Mouse (Mus musculus) skeletal muscle tissue, adult 2 months (tissue): ENCODE data around the gene Usp3.
A peak's percentile ranks its signal among the peaks of the same experiment; 100 is the strongest.

Experiments used
- DNase-seq: peaks from one replicate; pipeline ENCODE4 v3.0.0-alpha.2; 2012; ENCODE audit warnings: low read depth, low spot score

Usp3 gene

DNA sequence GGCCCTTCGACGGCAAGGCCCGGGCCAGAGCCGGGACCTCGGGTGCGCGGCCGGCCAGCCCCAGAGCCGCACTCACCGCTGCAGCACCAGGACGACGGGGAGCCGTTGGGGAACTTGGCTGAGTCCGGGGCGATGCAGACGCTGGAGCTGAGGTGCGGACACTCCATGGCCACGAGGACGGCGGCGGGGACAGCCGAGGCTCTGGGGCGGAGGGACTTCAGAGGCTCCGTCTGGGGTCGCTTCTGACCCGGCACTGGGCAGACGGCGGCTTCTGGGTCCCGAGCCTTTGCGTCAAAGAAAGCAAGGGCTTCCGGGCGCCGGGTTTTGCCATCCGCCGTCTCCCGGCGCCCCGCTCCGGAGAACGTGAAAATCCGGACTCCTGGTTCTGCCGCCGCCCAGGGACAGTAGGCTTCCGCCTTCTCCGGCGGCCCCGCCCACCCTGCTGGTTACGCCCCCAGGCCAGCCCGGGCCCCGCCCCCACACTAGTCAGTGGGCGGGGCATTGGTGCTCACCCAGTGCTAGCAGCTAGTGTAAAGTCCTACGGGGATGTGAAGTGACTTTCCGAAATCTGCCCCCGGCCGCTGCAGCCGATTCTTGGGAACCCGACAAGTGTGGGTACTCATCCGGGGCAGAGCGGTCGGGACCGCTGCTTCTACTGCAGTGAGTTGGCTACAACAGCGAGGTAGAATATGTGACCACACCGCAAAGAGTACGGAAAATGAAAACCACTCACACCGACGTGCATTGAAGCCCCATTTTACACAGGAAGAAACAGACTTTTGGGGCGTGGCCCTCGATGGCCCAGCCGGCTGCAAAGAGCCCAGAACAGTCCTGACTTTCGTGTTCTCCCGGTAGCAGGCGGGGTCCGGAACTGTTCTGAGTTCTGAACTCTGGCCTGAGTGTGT, at the start of gene Usp3:
Gene Usp3 (minus strand): TSS at position 435 of the 905 bp plus-strand sequence.
- DNase-seq, result peak; percentile 94

DNA sequence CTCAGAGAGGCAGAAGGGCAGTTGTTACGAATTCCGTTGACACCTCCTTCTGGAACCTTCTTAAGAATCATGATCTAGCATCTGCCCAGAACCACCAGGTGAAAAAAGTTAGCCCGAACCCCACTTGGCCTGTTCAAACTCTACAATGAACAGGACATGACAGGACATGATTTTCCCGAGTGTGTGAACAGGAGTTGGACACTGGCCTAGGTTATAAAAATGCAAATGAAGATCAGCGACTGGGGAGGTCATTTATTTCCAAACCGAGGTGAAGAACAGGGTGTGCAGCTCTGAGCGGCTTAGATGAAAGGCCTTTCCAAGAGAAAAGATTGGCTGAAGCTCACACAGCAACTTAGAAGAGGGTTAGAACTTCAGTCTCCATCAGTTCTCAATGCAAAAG, 47.5 kb upstream of the Usp3 start:
- DNase-seq, result no peak

DNA sequence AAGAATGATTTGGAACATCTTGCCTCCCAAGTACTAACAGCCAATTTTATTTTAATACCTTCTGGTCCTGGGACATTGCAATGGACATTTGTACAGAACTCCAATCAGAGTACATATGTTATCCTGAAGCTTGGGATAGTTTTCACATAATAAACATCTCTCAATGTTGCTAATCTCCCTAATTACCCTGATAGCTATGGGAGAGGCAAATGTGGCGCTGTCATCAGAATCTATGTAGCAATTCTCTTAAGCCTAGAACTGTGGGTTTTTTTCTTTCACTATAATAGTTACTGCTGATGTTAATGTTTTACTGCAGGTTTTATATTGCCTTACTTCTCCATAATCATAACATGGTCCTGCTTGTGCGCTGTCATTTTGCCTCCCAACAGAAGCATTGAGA, 46.7 kb upstream of the Usp3 start:
- no peak for DNase-seq

DNA sequence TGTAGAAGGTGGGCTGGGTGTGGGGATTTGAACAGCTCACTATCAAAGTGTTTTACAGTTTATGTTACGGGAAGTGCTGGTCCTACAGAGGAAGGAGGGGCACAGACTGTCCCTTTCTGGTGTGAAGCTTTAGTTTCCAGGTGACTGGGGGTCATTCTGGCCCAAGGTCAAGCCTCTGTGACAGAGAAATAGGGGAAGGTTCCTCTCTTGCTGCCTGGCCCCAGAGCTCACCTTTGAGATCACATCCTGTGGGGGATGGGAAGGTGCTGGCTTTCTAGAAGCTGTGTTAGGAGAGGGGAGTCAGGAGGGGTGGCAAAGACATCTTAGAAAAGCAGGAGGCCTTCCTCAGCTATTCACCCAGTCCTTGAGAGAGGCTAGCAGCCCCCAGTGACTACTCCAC, 39.5 kb upstream of the Usp3 start:
- DNase-seq, result no peak

DNA sequence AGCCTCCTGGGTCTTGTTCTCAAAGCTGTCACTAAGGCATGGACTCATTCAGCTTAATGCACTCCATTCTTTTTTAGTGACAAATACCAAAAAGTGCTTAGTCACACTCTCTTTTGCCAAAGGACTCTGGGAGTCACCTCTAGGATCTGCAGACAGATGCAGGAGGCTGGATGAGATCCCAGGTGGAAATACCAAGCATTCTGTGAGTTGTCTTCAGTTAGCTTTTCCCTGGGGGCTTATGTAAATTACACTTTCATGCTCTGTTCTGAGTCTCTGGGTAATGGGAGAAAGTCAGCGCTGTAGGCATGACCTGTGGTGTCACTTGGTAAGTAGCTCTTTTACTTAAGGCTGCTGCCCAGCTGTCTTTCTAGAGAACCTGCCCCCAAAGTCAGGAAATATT, 38.0 kb upstream of the Usp3 start:
- DNase-seq, result peak; percentile 34

DNA sequence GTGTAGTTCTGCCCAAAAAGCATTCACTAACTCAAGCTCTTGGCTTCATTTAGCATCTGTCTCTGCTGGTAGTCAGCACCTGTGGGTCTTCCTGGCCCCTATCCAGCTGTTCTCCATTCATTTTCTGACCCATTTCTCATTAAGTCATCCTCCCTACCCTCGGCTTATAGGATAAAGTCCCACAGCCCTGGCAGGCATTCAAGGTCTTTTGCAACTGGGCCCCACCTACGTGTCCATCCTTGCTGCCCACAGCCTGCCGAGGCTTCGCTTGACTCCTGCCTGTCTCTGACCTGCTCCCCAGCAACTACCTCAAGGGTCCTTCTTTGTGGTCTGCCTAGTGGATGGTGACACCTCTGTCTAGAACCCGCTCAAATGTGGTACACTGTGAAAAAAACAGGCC, 33.7 kb upstream of the Usp3 start:
- no peak for DNase-seq

DNA sequence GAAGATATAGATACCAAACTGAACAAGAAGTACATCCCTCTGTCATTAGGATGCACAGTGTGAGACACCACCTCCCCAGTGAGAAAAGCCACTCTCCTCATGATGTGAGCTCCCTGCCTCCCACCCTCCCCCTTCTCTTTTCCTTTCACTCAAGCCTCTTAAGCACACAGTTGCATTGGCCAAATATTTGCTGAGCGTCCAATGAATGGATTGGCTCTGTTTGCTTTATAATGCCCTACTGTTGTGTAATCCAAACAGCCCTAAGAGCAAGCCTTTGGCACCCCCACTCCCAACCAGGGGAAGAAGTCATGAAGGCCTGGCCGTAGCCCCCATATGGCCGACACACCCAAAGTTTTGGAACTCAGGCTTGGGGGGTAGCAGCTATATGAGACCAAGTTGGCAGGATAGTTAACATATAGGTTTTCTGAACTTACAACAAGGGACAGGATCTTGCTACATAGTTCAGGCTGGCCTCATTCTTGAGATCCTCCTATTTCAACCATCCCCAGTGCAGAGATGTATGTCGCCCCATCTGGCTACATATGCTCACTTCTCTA, 33.1 kb upstream of the Usp3 start:
- DNase-seq, result no peak

DNA sequence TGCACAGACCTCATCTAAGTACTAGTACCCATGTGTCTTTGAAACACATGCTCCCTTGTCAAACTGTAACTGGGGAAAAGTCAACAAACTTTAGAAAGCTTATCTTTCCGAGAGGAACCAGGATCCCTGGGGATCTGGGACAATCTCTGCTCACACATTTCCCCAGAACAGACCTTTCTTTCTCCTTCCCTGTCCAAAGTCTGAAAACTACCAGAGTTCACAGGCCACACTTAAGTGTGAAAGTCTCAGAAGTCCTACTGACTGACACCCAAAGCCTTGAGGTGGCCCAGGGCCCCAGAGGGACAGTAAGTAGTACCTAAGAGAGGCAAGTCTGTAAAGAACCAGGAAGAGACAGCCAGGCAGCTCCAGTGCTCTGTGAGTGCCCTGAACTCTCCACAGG, 31.9 kb upstream of the Usp3 start:
- no peak for DNase-seq

DNA sequence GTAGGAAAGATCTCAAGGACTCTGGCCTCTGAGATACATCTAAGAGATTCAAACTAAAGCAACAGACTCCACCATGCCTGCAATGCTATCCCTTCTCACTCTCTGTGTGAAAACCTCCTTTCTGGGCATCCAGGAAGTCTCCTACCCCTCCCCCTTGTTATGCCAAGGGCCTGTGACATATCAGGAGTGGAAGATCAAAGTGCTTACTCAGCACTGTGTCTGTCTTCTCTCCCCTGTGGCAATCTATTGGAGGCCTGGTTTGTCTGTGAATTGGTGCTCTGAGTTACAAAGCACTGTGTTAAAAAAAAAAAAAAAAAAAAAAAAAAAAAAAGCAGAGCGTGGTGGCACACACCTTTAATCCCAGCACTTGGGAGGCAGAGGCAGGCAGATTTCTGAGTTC, 30.7 kb upstream of the Usp3 start:
- no peak for DNase-seq

DNA sequence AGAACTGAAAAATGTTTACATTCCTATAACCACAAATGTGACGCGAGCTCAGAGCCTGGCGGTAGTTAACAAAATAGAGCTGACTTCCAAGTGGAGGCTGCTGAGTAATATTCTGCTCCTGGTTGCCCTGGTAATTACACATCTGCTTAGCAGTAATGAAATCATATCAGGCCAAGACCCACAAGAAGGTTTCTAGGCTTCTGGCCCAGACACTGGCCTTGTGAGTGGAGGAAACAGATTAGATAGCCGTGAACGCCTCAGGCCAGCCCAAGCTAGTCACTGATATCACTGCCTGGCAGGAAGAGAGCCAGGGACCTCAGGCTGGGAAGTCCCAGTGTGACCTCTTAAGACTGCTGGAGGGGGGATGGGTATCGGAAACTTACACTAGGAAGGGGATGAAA, 27.6 kb upstream of the Usp3 start:
- peak; percentile 91 for DNase-seq

DNA sequence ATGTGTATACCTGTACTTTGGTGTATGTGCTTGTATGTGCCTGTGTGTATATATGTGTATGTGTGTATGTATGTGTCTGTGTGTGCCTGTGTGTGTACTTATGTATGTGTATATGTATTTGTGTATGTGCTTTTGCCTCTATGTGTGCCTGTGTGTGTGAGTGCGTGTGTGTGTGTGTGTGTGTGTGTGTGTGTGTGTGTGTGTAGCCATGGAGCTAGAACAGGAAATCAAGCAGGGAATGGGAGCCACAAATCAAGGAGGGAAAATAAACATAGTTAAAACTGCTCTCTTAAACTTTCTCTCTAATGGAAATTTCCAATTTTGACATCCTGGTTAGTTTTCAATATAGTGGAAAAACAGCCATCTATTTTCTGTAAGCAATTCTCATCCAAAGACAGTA, 27.1 kb upstream of the Usp3 start:
- DNase-seq, result no peak

DNA sequence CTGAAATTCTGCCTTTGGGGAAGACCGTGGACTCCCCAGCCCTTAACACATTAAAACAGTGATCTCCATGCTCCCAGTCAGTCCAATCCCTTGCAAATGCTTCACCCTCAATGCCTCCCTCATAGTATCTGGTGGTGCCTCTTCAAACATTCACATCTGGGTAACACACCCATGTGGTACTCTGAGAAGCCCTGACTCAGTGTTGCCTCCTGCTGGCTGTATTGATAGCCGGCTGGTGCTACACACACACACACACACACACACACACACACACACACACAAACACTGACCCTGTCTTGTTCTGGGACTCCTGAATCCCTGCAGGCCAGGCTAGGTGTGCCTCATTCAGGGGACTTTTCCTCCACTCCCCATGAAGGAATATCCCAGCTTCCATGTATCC, 24.9 kb upstream of the Usp3 start:
- DNase-seq, result no peak

DNA sequence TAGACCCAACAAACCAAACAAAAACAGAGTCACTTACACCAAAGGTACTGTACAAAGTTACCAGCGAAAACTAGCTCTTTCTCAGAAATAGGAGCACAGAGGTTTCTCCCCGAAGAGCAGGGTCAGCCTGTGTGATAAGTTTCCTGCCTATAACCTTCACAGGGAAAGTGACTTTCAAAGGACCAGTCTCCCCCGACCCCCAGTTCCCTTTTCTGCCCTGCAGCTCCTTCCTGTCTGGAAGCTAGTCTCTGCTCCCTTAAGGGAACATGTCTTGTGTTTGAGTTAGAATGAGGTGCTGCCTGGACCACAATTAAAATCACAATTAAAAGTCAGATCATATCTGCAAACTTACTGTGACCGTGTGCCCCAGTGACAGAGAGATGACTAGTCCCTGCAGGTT, 23.9 kb upstream of the Usp3 start:
- DNase-seq, result no peak

DNA sequence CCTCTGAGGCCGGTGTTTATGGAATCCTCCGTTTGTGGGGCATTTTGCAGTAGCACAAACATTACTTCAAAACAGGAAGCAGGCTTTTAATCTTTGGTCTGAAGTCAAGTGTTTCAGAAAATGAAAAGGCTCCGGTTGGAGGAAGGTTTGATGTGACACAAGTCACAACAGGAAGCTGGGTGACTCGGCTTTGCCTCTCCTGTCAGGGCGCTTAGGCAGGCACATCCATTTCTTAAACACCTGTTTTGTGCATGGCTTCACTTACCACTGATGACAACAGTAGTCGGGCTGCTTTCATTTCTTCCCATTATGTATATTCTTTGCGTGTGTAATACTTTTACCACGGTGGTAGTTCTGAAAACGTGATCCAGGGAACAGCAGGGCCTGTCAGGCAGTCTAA, 22.2 kb upstream of the Usp3 start:
- no peak for DNase-seq

DNA sequence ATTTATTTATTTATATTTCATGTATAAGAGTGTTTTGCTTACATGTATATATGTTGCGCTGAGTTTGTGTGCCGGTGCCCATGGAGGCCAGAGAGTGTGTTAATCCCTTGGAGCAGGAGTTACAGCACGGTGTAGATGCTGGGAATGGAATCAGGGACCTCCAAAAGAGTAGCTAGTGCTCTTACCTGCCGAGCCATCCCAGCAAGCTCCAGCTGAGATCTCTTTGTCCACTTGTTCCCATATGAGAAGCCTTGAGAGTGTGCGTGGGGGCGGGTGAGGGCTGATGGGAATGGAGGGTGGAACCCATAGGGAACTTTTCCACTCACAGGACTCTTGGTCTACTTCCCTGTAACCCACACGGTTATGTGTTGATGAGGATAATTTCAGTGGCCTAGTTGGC, 21.6 kb upstream of the Usp3 start:
- DNase-seq, result no peak

DNA sequence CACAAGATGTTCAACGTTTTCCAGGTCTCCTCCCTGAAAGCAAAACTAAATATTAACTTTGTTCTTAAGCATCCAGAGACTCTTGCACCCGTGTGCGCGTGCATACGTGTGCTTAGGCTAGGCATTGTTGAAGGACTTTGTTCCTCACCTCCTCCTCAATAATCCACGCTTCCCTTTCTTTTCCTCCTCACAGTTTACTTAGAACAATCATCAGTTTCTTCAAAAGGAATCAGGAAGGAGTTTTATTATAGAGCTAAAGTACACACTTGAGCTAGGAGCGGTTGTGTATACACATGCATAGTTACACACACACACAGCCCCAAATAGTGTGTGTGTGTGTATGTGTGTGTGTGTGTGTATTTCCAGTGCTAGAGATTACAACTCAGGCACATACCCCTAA, 20.7 kb upstream of the Usp3 start:
- DNase-seq, result no peak

DNA sequence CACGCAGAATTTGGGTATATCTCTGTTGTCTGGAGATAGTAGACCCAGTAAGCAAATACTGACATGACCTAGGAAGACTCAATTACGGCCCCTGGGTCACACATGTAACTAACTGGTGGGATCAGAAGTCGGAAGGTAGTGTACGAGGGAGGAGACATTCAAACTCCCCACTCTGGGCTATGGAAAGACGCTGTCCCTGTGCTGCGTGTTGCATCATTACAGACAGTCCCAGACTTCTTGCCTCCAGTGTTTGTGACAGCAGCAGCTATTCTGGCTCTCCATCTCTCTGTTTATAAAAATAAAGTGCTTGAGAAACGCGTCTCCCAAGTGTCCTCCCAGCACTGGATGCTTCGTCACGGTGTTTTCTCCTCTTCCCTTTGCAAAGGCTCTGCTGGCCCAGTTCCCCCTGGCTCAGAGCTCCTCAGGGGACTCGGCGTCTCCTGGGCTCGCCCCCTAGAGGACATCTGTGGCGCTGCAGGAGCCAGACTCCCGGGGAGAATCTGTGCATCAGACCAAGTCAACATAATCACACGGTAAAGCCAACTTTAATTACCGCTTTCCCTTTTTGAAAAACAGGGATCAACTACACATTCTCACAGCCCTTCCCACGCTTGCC, 18.6 kb upstream of the Usp3 start:
- DNase-seq, result peak; percentile 91

DNA sequence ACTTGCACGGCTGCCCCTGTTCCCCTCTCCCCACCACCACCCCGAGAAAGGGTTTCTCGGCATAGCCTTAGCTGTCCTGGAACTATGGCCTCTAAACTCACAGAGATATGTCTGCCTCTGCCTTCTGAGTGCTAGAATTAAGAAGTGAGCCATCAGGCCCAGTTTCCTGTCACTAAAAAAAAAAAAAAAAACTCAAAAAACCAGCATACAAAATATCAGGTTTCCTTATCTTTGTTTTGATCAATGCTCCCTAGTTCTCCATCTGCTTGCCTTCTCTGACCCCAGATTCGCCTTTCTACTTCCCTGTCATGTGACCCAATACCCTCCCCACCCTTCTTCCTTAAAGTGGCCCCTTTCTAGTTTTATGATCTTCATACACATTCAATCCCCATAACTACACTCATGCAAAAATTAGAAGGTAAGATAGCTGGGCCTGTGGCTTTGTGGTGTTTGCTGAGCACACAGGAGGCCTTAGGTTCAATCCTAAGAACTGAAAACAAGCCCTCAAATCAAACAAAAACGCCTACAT, 15.9 kb upstream of the Usp3 start:
- DNase-seq, result no peak

DNA sequence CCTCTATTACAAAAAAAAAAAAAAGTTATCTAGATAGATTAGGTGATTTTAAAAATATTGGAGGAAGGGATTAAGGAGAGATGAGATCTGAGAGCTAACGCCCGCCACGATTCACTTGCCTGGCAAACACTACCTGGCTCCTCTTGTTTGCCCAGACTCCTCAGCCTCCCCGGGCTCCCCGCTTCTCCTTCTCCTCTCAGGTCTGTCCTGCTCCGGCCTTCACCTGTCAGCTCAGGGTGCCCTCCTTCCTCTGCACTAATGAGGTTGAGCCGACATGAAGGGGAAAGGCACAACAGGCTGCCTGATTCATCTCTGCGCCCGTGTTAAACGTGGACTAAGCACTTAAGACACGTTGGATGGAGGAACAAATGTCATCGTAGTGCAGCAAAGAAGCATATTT, 13.9 kb upstream of the Usp3 start:
- no peak for DNase-seq

DNA sequence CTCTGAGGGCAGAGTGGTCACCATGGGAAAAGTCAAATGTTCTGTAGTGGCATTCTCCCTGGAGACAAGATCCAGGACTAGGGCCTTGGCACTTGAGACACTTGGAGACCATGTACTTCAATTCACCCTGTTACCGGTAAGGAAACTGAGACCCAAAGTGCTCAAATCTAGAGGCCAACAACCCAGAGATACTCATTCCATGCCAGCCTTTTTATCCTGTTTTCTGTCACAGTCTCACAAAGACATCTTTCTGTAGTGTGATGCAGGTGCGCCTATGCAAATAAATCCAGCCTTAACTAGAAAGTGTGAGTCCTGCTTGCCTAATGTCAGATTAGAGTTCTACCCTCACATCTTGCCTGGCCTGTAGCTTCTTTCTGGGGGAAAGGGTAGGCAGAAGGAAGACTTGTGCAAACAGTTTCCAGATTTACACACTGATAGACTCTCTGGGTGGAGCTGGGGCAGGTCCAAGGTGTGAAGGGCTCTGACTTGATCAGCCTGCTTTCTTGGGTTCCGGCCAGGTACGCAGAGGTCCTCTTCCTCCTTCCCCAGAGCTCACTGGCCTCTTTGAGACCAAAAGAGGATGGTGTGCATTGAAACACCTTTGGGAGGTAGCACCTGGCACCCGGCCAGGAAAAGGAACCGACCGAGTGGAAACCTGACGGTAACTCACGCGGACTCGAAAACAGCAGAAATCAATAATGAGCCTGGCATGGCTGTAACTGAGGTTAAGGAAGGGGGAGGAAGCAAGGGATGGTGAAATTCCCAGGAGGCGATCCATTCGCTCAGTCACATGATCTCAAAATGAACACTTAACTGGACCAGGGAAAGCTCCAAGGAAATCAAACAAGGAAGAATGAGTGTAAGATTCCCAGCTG, 13.2 kb upstream of the Usp3 start:
- peak; percentile 54 for DNase-seq

DNA sequence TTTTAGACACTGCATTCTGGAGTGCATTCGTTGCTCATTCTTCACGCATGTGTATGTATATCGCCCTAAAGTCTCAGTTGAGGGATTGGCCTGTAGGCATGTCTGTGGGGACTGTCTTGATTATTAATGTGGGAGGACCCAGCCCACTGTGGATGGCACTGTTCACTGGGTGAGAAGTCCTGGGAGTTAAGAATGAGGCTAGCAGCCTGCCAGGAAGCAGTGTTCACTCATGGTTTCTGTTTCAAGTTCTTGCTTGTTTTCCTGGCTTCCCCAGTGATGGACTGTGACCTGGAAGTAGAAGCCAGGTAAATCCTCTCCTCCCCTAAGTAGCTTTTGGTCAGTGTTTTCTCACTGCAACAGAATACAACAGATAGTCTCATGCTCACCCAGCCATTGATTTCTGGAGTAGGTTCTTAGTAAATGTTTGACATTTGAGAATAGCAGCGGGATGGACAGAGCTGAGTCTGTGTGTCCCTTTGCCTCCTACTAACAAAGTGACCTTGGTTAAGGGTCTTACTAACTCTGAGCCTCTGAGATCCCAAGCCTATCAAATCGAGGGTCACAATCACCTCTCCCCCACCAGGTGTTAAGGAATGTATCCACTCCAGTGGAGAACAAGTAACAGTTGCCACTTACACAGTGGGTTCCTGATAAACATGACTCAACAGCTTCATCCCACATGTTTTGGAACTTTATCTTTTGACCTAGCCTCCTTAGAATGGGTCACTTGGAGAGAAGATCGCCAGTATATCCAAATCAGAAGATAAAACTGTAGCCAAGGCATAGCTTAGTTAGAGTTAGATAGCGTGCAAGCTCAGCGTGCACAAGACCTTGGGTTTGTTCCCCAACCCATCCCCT, 11.6 kb upstream of the Usp3 start:
- DNase-seq, result no peak
